Mouse (Mus musculus): ENCODE data around the gene Slc4a7.

GRCm38 (mm10) chr14:14716843-14717242 lies 14.8 kb downstream of the Slc4a7 start:
- no peak for TF ChIP-seq CTCF (IDR thresholded peaks at IDR 0.05; ENCODE audit: borderline replicate concordance, insufficient read depth, low read length)
- no peak for TF ChIP-seq POLR2A (IDR thresholded peaks at IDR 0.05; ENCODE audit: low read depth, low read length)
